Mouse (Mus musculus) bone marrow, adult 2 months (tissue): Measurements from ENCODE around the gene Isg15.

Experiments
- CTCF ChIP-seq: fragments of 200-500 bp; IDR thresholded peaks from 2 replicates; pipeline ENCODE4 v1.5.1; 2011; ENCODE audit warnings: low read length, control low read depth; ENCODE audit not compliant: control insufficient read depth, insufficient read depth
- POLR2A ChIP-seq: fragments of 200-500 bp; IDR thresholded peaks from 2 replicates; pipeline ENCODE4 v1.6.1; 2011; ENCODE audit warnings: low read depth, mild to moderate bottlenecking, control low read depth, low read length, borderline replicate concordance; ENCODE audit not compliant: control insufficient read depth

DNA sequence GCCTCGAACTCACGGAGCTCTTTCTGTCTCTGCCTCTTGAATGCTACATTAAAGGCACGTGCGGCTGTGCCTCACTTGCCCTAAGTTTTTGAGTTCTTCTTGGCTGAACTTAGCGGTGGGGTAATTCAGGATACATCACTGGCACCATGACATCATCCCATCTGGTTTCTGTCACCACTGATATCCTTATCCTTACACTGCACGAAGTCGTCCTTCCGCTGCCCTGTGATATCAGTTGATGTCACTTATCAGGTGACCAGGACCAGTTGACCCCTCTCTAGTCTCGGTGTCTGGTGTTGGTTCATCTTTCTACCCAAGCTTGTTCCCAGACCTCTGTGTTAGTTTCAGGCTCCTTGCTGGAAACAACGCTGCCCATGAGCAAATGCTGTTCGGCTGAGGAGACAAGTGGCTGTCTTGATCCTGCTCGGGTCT lies 1.9 kb upstream of the Isg15 start:
- no peak for TF ChIP-seq POLR2A
- no peak for TF ChIP-seq CTCF
